Mouse (Mus musculus) limb, embryonic 10.5 days (tissue): ENCODE data around the gene Ulk4. TPM values are rescaled to one million over a fixed set of nuclear protein-coding genes. Genes with fewer than 3 reads are reported as not detected.

Experiments used
- DNase-seq: peaks from one replicate; pipeline ENCODE4 v3.0.0-alpha.2; 2017; ENCODE audit warnings: low spot score
- H3K27ac ChIP-seq: fragments of 300-500 bp; sonication (generic); 2 replicates; pipeline ENCODE4 v1.5.1; 2016; ENCODE audit warnings: mild to moderate bottlenecking
- H3K27me3 ChIP-seq: fragments of 300-500 bp; sonication (generic); 2 replicates; pipeline ENCODE4 v1.6.1; 2016; ENCODE audit warnings: low read depth, mild to moderate bottlenecking; ENCODE audit not compliant: poor library complexity, severe bottlenecking
- H3K36me3 ChIP-seq: fragments of 300-500 bp; sonication (generic); 2 replicates; pipeline ENCODE4 v1.6.1; 2016; ENCODE audit warnings: mild to moderate bottlenecking, moderate library complexity
- H3K4me1 ChIP-seq: fragments of 300-500 bp; sonication (generic); 2 replicates; pipeline ENCODE4 v1.6.1; 2016
- H3K4me3 ChIP-seq: fragments of 300-500 bp; sonication (generic); 2 replicates; pipeline ENCODE4 v1.5.1; 2016; ENCODE audit warnings: mild to moderate bottlenecking, moderate library complexity
- H3K9me3 ChIP-seq: fragments of 300-500 bp; sonication (generic); replicated peaks from 2 replicates; pipeline ENCODE4 v1.6.1; 2016; ENCODE audit warnings: mild to moderate bottlenecking
- WGBS: fragments of 180-500 bp; shearing (Covaris S2); methylation state at CpG from one replicate; pipeline ENCODE4 v1.1.7; 2016; 5-methylcytosine and 5-hydroxymethylcytosine counted together
- microRNA-seq: library from miRNA; unstranded; fragments of <30 nt; microRNA quantifications from one replicate; pipeline ENCODE4, GENCODE M21; 2017
- polyA plus RNA-seq: library from polyadenylated mRNA; unstranded; fragments of >200 nt; fragmentation: Nextera tagmentation; extraction: Ambion mirVana; gene quantifications from 2 replicates; pipeline ENCODE4 v1.2.1, GENCODE M21; 2016

Ulk4 gene
- polyA plus RNA-seq, 1 experiment from 2014 or later = 140 TPM

DNA sequence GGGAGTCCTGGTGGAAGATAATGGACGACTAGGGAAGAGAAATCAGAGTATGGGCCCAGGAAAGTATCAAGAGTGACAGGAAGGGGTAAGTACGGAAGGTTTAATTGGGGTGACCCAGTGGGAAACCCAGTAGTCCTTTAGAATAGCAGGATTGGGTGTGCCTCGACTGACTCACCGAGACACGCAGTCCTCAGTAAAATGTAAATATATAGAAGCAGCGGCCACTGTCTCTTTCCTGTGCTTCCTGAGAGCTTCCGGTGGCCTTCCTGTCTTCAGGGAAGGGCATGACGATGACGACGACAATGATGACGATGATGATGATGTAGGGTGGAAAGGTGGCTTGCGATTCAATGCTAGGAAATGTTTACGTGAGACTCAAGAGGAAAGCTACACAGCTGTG, 363.8 kb downstream of the Ulk4 start:
- Histone ChIP-seq H3K27ac (no peak overlapping the region), H3K36me3 (no peaks in the 10 kb centered on the region), H3K27me3 (no peaks in the 10 kb centered on the region), H3K4me1 (no peaks in the 10 kb centered on the region), H3K4me3 (no peak overlapping the region), H3K9me3 (no peaks in the 10 kb centered on the region; the same call in 1 of the 2 replicates)
- 87% methylated on average over 13 of the region's 13 CpGs for WGBS
- DNase-seq = no peak

DNA sequence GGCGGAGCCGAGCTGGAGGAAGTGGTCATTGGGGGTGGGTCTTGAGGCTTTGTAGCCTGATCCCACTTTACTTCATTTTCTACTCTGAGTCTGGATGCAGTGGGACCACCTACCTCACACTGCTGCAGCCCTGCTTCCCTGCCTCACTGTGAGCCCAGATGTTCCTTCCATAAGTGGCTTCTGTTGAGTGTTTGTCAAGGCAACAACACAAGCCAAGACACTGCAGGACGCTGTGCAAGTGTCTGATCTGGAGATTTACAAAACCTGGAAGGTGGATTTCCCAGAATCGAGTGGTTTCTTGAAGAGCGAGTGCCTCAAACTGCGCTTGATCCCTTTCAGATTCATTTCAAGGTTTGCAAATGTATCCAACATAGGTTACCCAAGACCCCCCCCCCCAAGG, 368.5 kb downstream of the Ulk4 start:
- Histone ChIP-seq H3K9me3 (no peaks in the 10 kb centered on the region), H3K36me3 (no peaks in the 10 kb centered on the region), H3K4me1 (peaks cover 7% of the 10 kb centered on the region; the same call in 1 of the 2 replicates), H3K27ac (no peak overlapping the region), H3K4me3 (no peak overlapping the region), H3K27me3 (no peaks in the 10 kb centered on the region)
- WGBS = 85% methylated on average over 6 of the region's 6 CpGs
- no peak for DNase-seq

Small RNA genes lying within 50 kb of the gene (microRNA-seq; reads per million reads assigned to microRNA genes)
- not detected for gene Mir7090

Other genes starting within 250 kb of the Ulk4 start
- gene Trak1, start 20.3 kb upstream of the Ulk4 start, polyA plus RNA-seq = 9.6 and 12.2 TPM in 2 replicates
- 0.68 and 0.86 TPM in 2 replicates for gene Cck, start 218.5 kb upstream of the Ulk4 start, polyA plus RNA-seq